Mouse (Mus musculus): ENCODE measurements around the gene Trim43c.
"Not testable (repeated sequence)": the region's sequence is repeated elsewhere in the genome, so short reads cannot be mapped to it uniquely, and the experiment has no call there.

Gene Trim43c

DNA sequence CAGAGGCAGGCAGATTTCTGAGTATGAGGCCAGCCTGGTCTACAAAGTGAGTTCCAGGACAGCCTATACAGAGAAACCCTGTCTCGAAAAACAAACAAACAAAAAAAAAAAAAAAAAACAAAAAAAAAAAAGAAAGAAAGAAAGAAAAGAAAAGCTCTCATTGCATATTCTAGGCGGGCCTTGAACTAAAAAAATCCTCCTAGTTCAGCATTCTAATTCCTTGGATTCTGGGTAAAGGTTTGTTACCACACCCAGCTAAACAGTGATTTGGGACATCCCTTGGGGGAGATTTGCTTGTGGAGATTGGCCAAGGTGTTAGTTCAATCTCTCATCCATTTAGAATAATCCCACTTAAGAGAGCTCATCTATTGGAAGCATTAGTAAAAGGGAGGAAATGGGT is at the start of gene Trim43c:
Gene Trim43c (plus strand): TSS at position 301 of the 400 bp plus-strand sequence.
- DNase-seq (ENCODE audit: low read depth): not testable (repeated sequence)

DNA sequence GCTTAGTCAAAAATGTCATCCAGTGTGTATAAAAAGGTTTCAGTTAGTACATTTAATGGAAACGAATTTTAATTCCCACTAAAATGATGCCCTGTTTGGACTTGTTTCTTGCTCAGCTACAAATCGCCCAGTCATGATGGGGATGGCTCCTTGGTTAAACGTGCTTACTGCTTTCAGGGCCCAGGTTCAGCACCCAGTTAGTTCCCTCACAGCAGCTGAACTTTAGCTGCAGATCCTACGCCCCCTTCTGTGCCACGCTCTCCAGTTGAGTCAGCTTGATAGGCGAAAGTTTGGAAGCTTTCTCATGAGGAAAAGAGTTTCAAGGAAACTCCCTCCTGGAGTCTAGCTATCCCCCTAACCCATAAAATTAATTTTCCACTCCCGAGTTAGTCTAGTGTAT is 14.1 kb downstream of the Trim43c start:
- DNase-seq (ENCODE audit: low read depth): not testable (repeated sequence)

DNA sequence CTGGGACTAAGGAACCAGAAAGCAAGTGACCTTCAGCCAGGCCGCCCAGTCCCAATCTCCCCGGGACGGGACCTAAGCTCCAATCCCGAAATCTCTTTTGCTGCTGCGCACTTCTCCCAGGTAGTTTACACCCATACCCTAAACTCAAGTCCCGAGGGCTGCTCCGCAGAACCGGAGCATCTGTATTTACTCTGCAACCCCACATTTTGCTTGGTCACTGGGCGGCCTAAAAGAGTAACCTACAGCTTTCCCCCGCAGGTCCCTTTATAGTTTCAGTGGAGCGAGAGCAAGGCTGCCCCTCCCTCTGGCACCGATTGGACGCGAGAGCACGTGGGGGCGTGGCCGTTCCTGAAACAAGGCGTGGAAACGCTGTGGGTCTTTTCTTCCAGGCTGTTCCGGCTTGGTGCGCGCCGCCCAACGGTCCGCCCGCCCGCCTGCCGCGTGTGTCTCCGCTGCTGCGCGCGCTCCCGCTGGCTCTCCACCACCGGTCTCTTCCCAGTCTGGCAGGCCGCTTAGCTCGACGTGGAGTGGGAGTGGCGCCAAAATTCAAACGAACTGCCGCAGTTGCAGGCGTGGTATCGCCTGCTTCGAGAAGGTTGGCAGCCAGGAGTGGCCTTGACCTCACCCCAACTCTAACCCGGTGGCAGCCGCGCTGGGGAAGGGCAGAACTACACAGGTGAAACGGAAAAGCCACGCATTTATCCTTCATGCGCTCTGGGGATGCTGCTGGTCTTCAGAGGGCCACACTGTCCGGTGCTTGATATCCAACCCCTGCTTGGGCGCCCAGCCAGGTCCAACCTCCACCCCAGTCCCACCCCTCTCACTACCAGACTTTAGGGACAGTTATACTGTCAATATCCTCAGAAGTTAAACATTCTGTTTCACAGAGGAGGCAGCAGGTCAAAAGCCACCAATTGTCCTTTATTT is 19.9 kb downstream of the Trim43c start:
- peak; percentile 65 for DNase-seq (ENCODE audit: low read depth)

Measured in fibroblast of lung, adult 2 months (primary cell).